Mouse (Mus musculus) liver, embryonic 15.5 days (tissue): ENCODE data around the gene Tgm1. TPM values are rescaled to one million over a fixed set of nuclear protein-coding genes. Genes with fewer than 3 reads are reported as not detected.
"Not testable (repeated sequence)": the region's sequence is repeated elsewhere in the genome, so short reads cannot be mapped to it uniquely, and the experiment has no call there.

Experiments used
- ATAC-seq: fragments of 200-750 bp; cut with Nextera tagmentation; 2 replicates; pipeline ENCODE4 v1.8.0; 2017; ENCODE audit warnings: moderate number of reproducible peaks, mild to moderate bottlenecking, moderate library complexity; ENCODE audit not compliant: insufficient read depth
- H3K27ac ChIP-seq: fragments of 300-500 bp; sonication (generic); replicated peaks from 2 replicates; pipeline ENCODE4 v1.5.1; 2015; ENCODE audit warnings: mild to moderate bottlenecking, inconsistent platforms
- H3K27me3 ChIP-seq: fragments of 300-500 bp; sonication (generic); 2 replicates; pipeline ENCODE4 v1.6.1; 2015; ENCODE audit warnings: mild to moderate bottlenecking, inconsistent platforms
- H3K36me3 ChIP-seq: fragments of 300-500 bp; sonication (generic); replicated peaks from 2 replicates; pipeline ENCODE4 v1.6.1; 2015; ENCODE audit warnings: moderate library complexity, mild to moderate bottlenecking, inconsistent platforms
- H3K4me1 ChIP-seq: fragments of 300-500 bp; sonication (generic); replicated peaks from 2 replicates; pipeline ENCODE4 v1.6.1; 2015; ENCODE audit warnings: inconsistent platforms
- H3K4me2 ChIP-seq: fragments of 300-500 bp; sonication (generic); 2 replicates; pipeline ENCODE4 v1.6.1; 2015; ENCODE audit warnings: moderate library complexity, mild to moderate bottlenecking, inconsistent platforms
- H3K4me3 ChIP-seq: fragments of 300-500 bp; sonication (generic); replicated peaks from 2 replicates; pipeline ENCODE4 v1.5.1; 2015; ENCODE audit warnings: mild to moderate bottlenecking, inconsistent platforms
- H3K9ac ChIP-seq: fragments of 300-500 bp; sonication (generic); 2 replicates; pipeline ENCODE4 v1.6.1; 2015; ENCODE audit warnings: moderate library complexity, mild to moderate bottlenecking, inconsistent platforms
- H3K9me3 ChIP-seq: fragments of 300-500 bp; sonication (generic); replicated peaks from 2 replicates; pipeline ENCODE4 v1.6.1; 2016; ENCODE audit warnings: inconsistent platforms
- WGBS: fragments of 180-500 bp; shearing (Covaris S2); methylation state at CpG from one replicate; pipeline ENCODE4 v1.1.7; 2015; ENCODE audit warnings: mixed read lengths; ENCODE audit not compliant: insufficient replicate concordance; 5-methylcytosine and 5-hydroxymethylcytosine counted together
- polyA plus RNA-seq: library from polyadenylated mRNA; unstranded; fragments of >200 nt; fragmentation: Nextera tagmentation; extraction: Ambion mirVana; gene quantifications from 2 replicates; pipeline ENCODE4 v1.2.1, GENCODE M21; 2015

Gene Tgm1
- 2.9 and 3.9 TPM in 2 replicates for polyA plus RNA-seq

- ATAC-seq = peak; percentile 11; the same call in 1 of the 2 replicates
- H3K4me1 ChIP-seq = peaks cover 34% of the 10 kb centered on the region
- no peak within 1 kb of the TSS for H3K27ac ChIP-seq
- peak within 1 kb of the TSS; percentile 21; the same call in 1 of the 2 replicates for H3K9ac ChIP-seq
- H3K4me2 ChIP-seq = peak within 1 kb of the TSS; percentile 66
- H3K4me3 ChIP-seq = peak within 1 kb of the TSS; percentile 43
- H3K27me3 ChIP-seq = peaks cover 12% of the 10 kb centered on the region; the same call in 1 of the 2 replicates
- peaks cover 7% of the 10 kb centered on the region; the same call in 1 of the 2 replicates for H3K36me3 ChIP-seq
- WGBS = 13% methylated on average over 4 of the region's 4 CpGs
- H3K9me3 ChIP-seq = no peaks in the 10 kb centered on the region
Measured at GRCm38 (mm10) chr14:55713729-55714122, at the start of gene Tgm1. Tgm1 (minus strand) TSS chr14:55713926.

GRCm38 (mm10) chr14:55763166-55763565 lies 49.4 kb upstream of the Tgm1 start:
- Histone ChIP-seq H3K4me2 (peak overlapping the region; percentile 79; the same call in 1 of the 2 replicates), H3K4me3 (no peak overlapping the region), H3K9ac (no peak overlapping the region), H3K27me3 (peaks cover 71% of the 10 kb centered on the region), H3K4me1 (peaks cover 44% of the 10 kb centered on the region), H3K27ac (peak overlapping the region; percentile 70), H3K36me3 (no peaks in the 10 kb centered on the region), H3K9me3 (no peaks in the 10 kb centered on the region)
- WGBS = 29% methylated on average over 7 of the region's 7 CpGs
- ATAC-seq = no peak

GRCm38 (mm10) chr14:55762001-55762821 lies 48.5 kb upstream of the Tgm1 start:
- WGBS = 2% methylated on average over 77 of the region's 77 CpGs
- Histone ChIP-seq H3K27me3 (peaks cover 61% of the 10 kb centered on the region), H3K4me1 (peaks cover 40% of the 10 kb centered on the region), H3K9ac (peak overlapping the region; percentile 42; the same call in 1 of the 2 replicates), H3K4me2 (peak overlapping the region; percentile 79), H3K27ac (peak overlapping the region; percentile 70), H3K36me3 (no peaks in the 10 kb centered on the region), H3K4me3 (peak overlapping the region; percentile 52), H3K9me3 (no peaks in the 10 kb centered on the region)
- ATAC-seq = 0 out of 2 replicates have a peak, but pooled peaks have one; percentile 16

- H3K4me1 ChIP-seq = peaks cover 41% of the 10 kb centered on the region
- H3K9me3 ChIP-seq = no peaks in the 10 kb centered on the region
- 76% methylated on average over 6 of the region's 6 CpGs for WGBS
- H3K9ac ChIP-seq = peak within 1 kb of the TSS; percentile 42; the same call in 1 of the 2 replicates
- peaks cover 7% of the 10 kb centered on the region for H3K36me3 ChIP-seq
- peak within 1 kb of the TSS; percentile 79 for H3K4me2 ChIP-seq
- peak within 1 kb of the TSS; percentile 70 for H3K27ac ChIP-seq
- peaks cover 53% of the 10 kb centered on the region for H3K27me3 ChIP-seq
- peak within 1 kb of the TSS; percentile 52 for H3K4me3 ChIP-seq
- ATAC-seq = no peak
Measured at GRCm38 (mm10) chr14:55761163-55761562, 47.4 kb upstream of the Tgm1 start, which contains the start of gene Ltb4r2. Ltb4r2 (plus strand) TSS chr14:55761428.

- peak overlapping the region; percentile 45 for H3K4me2 ChIP-seq
- peaks cover 46% of the 10 kb centered on the region for H3K27me3 ChIP-seq
- peaks cover 17% of the 10 kb centered on the region for H3K36me3 ChIP-seq
- H3K9ac ChIP-seq, H3K4me3 ChIP-seq, H3K27ac ChIP-seq, ATAC-seq, H3K9me3 ChIP-seq: not testable (repeated sequence)
- WGBS = 3% methylated on average over 6 of the region's 6 CpGs
- peaks cover 41% of the 10 kb centered on the region for H3K4me1 ChIP-seq
Measured at GRCm38 (mm10) chr14:55760156-55760555, 46.4 kb upstream of the Tgm1 start.

- peak within 1 kb of the TSS; percentile 43 for H3K4me3 ChIP-seq
- H3K27me3 ChIP-seq = peaks cover 28% of the 10 kb centered on the region
- H3K4me2 ChIP-seq = peak within 1 kb of the TSS; percentile 38
- H3K9ac ChIP-seq = no peak within 1 kb of the TSS
- no peaks in the 10 kb centered on the region for H3K9me3 ChIP-seq
- H3K27ac ChIP-seq = peak within 1 kb of the TSS; percentile 75
- 10% methylated on average over 8 of the region's 8 CpGs for WGBS
- ATAC-seq = peak; percentile 41; the same call in 1 of the 2 replicates
- peaks cover 37% of the 10 kb centered on the region for H3K4me1 ChIP-seq
- H3K36me3 ChIP-seq = peaks cover 35% of the 10 kb centered on the region
Measured at GRCm38 (mm10) chr14:55758363-55758784, 44.6 kb upstream of the Tgm1 start, which contains the start of gene Cideb. Cideb (minus strand) TSS chr14:55758458.

- Histone ChIP-seq H3K27me3 (peaks cover 20% of the 10 kb centered on the region), H3K4me1 (peaks cover 31% of the 10 kb centered on the region), H3K4me2 (peak overlapping the region; percentile 38), H3K4me3 (peak overlapping the region; percentile 43), H3K9me3 (no peaks in the 10 kb centered on the region), H3K27ac (peak overlapping the region; percentile 75), H3K36me3 (peaks cover 43% of the 10 kb centered on the region), H3K9ac (no peak overlapping the region)
- 16% methylated on average over 6 of the region's 6 CpGs for WGBS
- no peak for ATAC-seq
Measured at GRCm38 (mm10) chr14:55757566-55757965, 43.8 kb upstream of the Tgm1 start.

- no peak overlapping the region for H3K9ac ChIP-seq
- no peak overlapping the region for H3K27ac ChIP-seq
- 75% methylated on average over 10 of the region's 10 CpGs for WGBS
- H3K36me3 ChIP-seq = peaks cover 43% of the 10 kb centered on the region
- H3K4me2 ChIP-seq = peak overlapping the region; percentile 90
- H3K27me3 ChIP-seq = no peaks in the 10 kb centered on the region
- peak overlapping the region; percentile 85 for H3K4me3 ChIP-seq
- ATAC-seq = no peak
- H3K4me1 ChIP-seq = peaks cover 41% of the 10 kb centered on the region
- H3K9me3 ChIP-seq = no peaks in the 10 kb centered on the region
Measured at GRCm38 (mm10) chr14:55747051-55747847, 33.5 kb upstream of the Tgm1 start.

- WGBS = under 1% methylated on average over 31 of the region's 31 CpGs
- Histone ChIP-seq H3K4me3 (peak overlapping the region; percentile 85), H3K4me1 (peaks cover 41% of the 10 kb centered on the region), H3K4me2 (peak overlapping the region; percentile 90), H3K9me3 (no peaks in the 10 kb centered on the region), H3K36me3 (peaks cover 30% of the 10 kb centered on the region), H3K27ac (peak overlapping the region; percentile 75), H3K9ac (peak overlapping the region; percentile 78), H3K27me3 (no peaks in the 10 kb centered on the region)
- no peak for ATAC-seq
Measured at GRCm38 (mm10) chr14:55745861-55746237, 32.1 kb upstream of the Tgm1 start.

- Histone ChIP-seq H3K36me3 (peaks cover 25% of the 10 kb centered on the region), H3K27ac (peak within 1 kb of the TSS; percentile 75), H3K4me2 (peak within 1 kb of the TSS; percentile 90)
Measured at GRCm38 (mm10) chr14:55745180-55745860, 31.6 kb upstream of the Tgm1 start, which contains the start of the genes Dhrs1 and Nop9. Dhrs1 (minus strand) TSS chr14:55745690. Nop9 (plus strand) TSS chr14:55745693.

More at GRCm38 (mm10) chr14:55745180-55745860, 31.6 kb upstream of the Tgm1 start, which contains the start of the genes Dhrs1 and Nop9:
- peaks cover 41% of the 10 kb centered on the region for H3K4me1 ChIP-seq
- no peaks in the 10 kb centered on the region for H3K27me3 ChIP-seq
- ATAC-seq = peak; percentile 86
- 2% methylated on average over 48 of the region's 48 CpGs for WGBS
- peak within 1 kb of the TSS; percentile 78 for H3K9ac ChIP-seq
- peak within 1 kb of the TSS; percentile 85 for H3K4me3 ChIP-seq
- H3K9me3 ChIP-seq = no peaks in the 10 kb centered on the region
